Mouse (Mus musculus) c-Kit-positive CD71-positive TER-119-positive erythroid progenitor cells, embryonic 14.5 days (primary cell): ENCODE results near the gene Atp10a.

Experiments
- DNase-seq: peaks from one replicate; pipeline ENCODE4 v3.0.0-alpha.2; 2013; ENCODE audit warnings: low spot score

The Atp10a gene

GRCm38 (mm10) chr7:58690069-58690923 lies 34.3 kb downstream of the Atp10a start:
- DNase-seq: no peak

- DNase-seq: no peak
These were observed 35.1 kb downstream of the Atp10a start for GRCm38 (mm10) chr7:58690997-58691596.

GRCm38 (mm10) chr7:58692704-58693103 lies 36.7 kb downstream of the Atp10a start:
- no peak for DNase-seq

- DNase-seq: no peak
These were observed 37.4 kb downstream of the Atp10a start for GRCm38 (mm10) chr7:58693342-58693741.

GRCm38 (mm10) chr7:58695661-58696060 lies 39.7 kb downstream of the Atp10a start:
- DNase-seq: no peak

- no peak for DNase-seq
These were observed 41.1 kb downstream of the Atp10a start for GRCm38 (mm10) chr7:58697092-58697491.

GRCm38 (mm10) chr7:58698738-58699442 lies 42.9 kb downstream of the Atp10a start:
- no peak for DNase-seq

- DNase-seq: no peak
These were observed 45.3 kb downstream of the Atp10a start for GRCm38 (mm10) chr7:58701311-58701710.

- no peak for DNase-seq
These were observed 49.2 kb downstream of the Atp10a start for GRCm38 (mm10) chr7:58705158-58705557.

- no peak for DNase-seq
These were observed 53.3 kb downstream of the Atp10a start for GRCm38 (mm10) chr7:58709306-58709705.

- no peak for DNase-seq
These were observed 54.3 kb downstream of the Atp10a start for GRCm38 (mm10) chr7:58710312-58710711.

- DNase-seq: no peak
These were observed 55.8 kb downstream of the Atp10a start for GRCm38 (mm10) chr7:58711811-58712210.

GRCm38 (mm10) chr7:58715576-58716144 lies 59.7 kb downstream of the Atp10a start:
- DNase-seq: no peak

- no peak for DNase-seq
These were observed 60.7 kb downstream of the Atp10a start for GRCm38 (mm10) chr7:58716626-58717025.

GRCm38 (mm10) chr7:58718556-58718955 lies 62.6 kb downstream of the Atp10a start:
- no peak for DNase-seq

GRCm38 (mm10) chr7:58719218-58719938 lies 63.4 kb downstream of the Atp10a start:
- DNase-seq: no peak

- no peak for DNase-seq
These were observed 66.3 kb downstream of the Atp10a start for GRCm38 (mm10) chr7:58722250-58722649.

- no peak for DNase-seq
These were observed 74.2 kb downstream of the Atp10a start for GRCm38 (mm10) chr7:58730201-58730600.

GRCm38 (mm10) chr7:58730831-58731230 lies 74.9 kb downstream of the Atp10a start:
- DNase-seq: peak; percentile 4

GRCm38 (mm10) chr7:58732406-58732805 lies 76.4 kb downstream of the Atp10a start:
- DNase-seq: no peak

GRCm38 (mm10) chr7:58733490-58733901 lies 77.5 kb downstream of the Atp10a start:
- no peak for DNase-seq
